Mouse (Mus musculus): ENCODE data around the gene Col5a2. TPM values are rescaled to one million over a fixed set of nuclear protein-coding genes. Genes with fewer than 3 reads are reported as not detected.

Col5a2 gene
- total RNA-seq (2012; rRNA removed), result 0.20 and 0.46 TPM in 2 replicates
- polyA plus RNA-seq (2012; ENCODE audit: insufficient read depth in 1 of 2, insufficient read length in 2 of 2, low read depth in 1 of 2, low replicate concordance in 2 of 2, missing spikeins in 1 of 2), result under 1 TPM in 1 of 2 experiments, not detected in 1; 0.07 TPM

GRCm38 (mm10) chr1:45502865-45503332 is at the start of gene Col5a2:
Gene Col5a2 (minus strand): TSS chr1:45503282.
- H3K79me2 ChIP-seq (ENCODE audit: control insufficient read depth, insufficient read depth, low read length, poor library complexity), result no peaks in the 10 kb centered on the region
- no peak within 1 kb of the TSS for H3K27ac ChIP-seq (ENCODE audit: control insufficient read depth, low read depth, low read length)
- H3K9me3 ChIP-seq (replicated peaks; ENCODE audit: insufficient read depth, low read length), result no peaks in the 10 kb centered on the region
- DNase-seq (ENCODE audit: low read depth, low spot score), result no peak
- H3K36me3 ChIP-seq (ENCODE audit: control insufficient read depth in 1 of 2, insufficient read depth in 2 of 2, low read length in 2 of 2), result no peaks in the 10 kb centered on the region
- no peak for TF ChIP-seq MAX (IDR thresholded peaks at IDR 0.05; ENCODE audit: low read length)
- TF ChIP-seq CTCF (IDR thresholded peaks at IDR 0.05 in 2 of 3, conservative IDR thresholded peaks at IDR 0.05 in 1 of 3; ENCODE audit: control insufficient read depth in 1 of 3, insufficient read depth in 1 of 3, low read depth in 2 of 3, low read length in 3 of 3, poor library complexity in 1 of 3, severe bottlenecking in 1 of 3), result no peak
- TF ChIP-seq TBP (IDR thresholded peaks at IDR 0.05; ENCODE audit: low read depth, low read length), result no peak
- no peak for TF ChIP-seq KAT2A (conservative IDR thresholded peaks at IDR 0.05; ENCODE audit: low read depth, low read length)
- no peak for TF ChIP-seq GABPA (IDR thresholded peaks at IDR 0.05; ENCODE audit: low read depth, low read length)
- TF ChIP-seq ZNF384 (IDR thresholded peaks at IDR 0.05; ENCODE audit: low read depth, low read length), result no peak
- TF ChIP-seq RAD21 (IDR thresholded peaks at IDR 0.05; ENCODE audit: low read depth, low read length), result no peak
- no peak for TF ChIP-seq TAL1 (IDR thresholded peaks at IDR 0.05; ENCODE audit: low read length)
- H3K9ac ChIP-seq (ENCODE audit: control insufficient read depth, low read depth, low read length, poor library complexity, severe bottlenecking), result no peak within 1 kb of the TSS
- H3K4me3 ChIP-seq (ENCODE audit: control insufficient read depth in 1 of 2, insufficient read depth in 1 of 2, low read depth in 2 of 2, low read length in 2 of 2), result no peak within 1 kb of the TSS
- no peaks in the 10 kb centered on the region for H3K27me3 ChIP-seq (ENCODE audit: control insufficient read depth in 1 of 2, insufficient read depth in 2 of 2, low read length in 2 of 2)
- no peaks in the 10 kb centered on the region for H3K4me1 ChIP-seq (ENCODE audit: control insufficient read depth in 1 of 2, insufficient read depth in 2 of 2, low read length in 2 of 2)

- Histone ChIP-seq H3K4me3 (ENCODE audit: control insufficient read depth in 1 of 2, insufficient read depth in 1 of 2, low read depth in 2 of 2, low read length in 2 of 2) (no peak overlapping the region), H3K27me3 (ENCODE audit: control insufficient read depth in 1 of 2, insufficient read depth in 2 of 2, low read length in 2 of 2) (no peaks in the 10 kb centered on the region), H3K9ac (ENCODE audit: control insufficient read depth, low read depth, low read length, poor library complexity, severe bottlenecking) (no peak overlapping the region), H3K27ac (ENCODE audit: control insufficient read depth, low read depth, low read length) (no peak overlapping the region), H3K36me3 (ENCODE audit: control insufficient read depth in 1 of 2, insufficient read depth in 2 of 2, low read length in 2 of 2) (no peaks in the 10 kb centered on the region), H3K79me2 (ENCODE audit: control insufficient read depth, insufficient read depth, low read length, poor library complexity) (no peaks in the 10 kb centered on the region), H3K4me1 (ENCODE audit: control insufficient read depth in 1 of 2, insufficient read depth in 2 of 2, low read length in 2 of 2) (no peaks in the 10 kb centered on the region), H3K9me3 (replicated peaks; ENCODE audit: insufficient read depth, low read length) (no peaks in the 10 kb centered on the region)
- no peak for DNase-seq (ENCODE audit: low read depth, low spot score)
- TF ChIP-seq MYC (IDR thresholded peaks at IDR 0.05; ENCODE audit: low read depth, low read length), result no peak
These were observed 47.4 kb upstream of the Col5a2 start for GRCm38 (mm10) chr1:45550531-45550930.

GRCm38 (mm10) chr1:45541888-45542287 is 38.8 kb upstream of the Col5a2 start:
- no peak overlapping the region for H3K4me3 ChIP-seq (ENCODE audit: control insufficient read depth in 1 of 2, insufficient read depth in 1 of 2, low read depth in 2 of 2, low read length in 2 of 2)
- no peaks in the 10 kb centered on the region for H3K27me3 ChIP-seq (ENCODE audit: control insufficient read depth in 1 of 2, insufficient read depth in 2 of 2, low read length in 2 of 2)
- no peaks in the 10 kb centered on the region for H3K4me1 ChIP-seq (ENCODE audit: control insufficient read depth in 1 of 2, insufficient read depth in 2 of 2, low read length in 2 of 2)
- no peak for DNase-seq (ENCODE audit: low read depth, low spot score)
- no peaks in the 10 kb centered on the region for H3K9me3 ChIP-seq (replicated peaks; ENCODE audit: insufficient read depth, low read length)
- no peaks in the 10 kb centered on the region for H3K36me3 ChIP-seq (ENCODE audit: control insufficient read depth in 1 of 2, insufficient read depth in 2 of 2, low read length in 2 of 2)
- TF ChIP-seq SIN3A (IDR thresholded peaks at IDR 0.05; ENCODE audit: low read length) (no peak), EP300 (IDR thresholded peaks at IDR 0.05; ENCODE audit: low read depth in 1 of 2, low read length in 2 of 2) (no peak), ELF1 (IDR thresholded peaks at IDR 0.05; ENCODE audit: low read depth, low read length) (no peak), GABPA (IDR thresholded peaks at IDR 0.05; ENCODE audit: low read depth, low read length) (no peak)
- no peak overlapping the region for H3K27ac ChIP-seq (ENCODE audit: control insufficient read depth, low read depth, low read length)
- H3K9ac ChIP-seq (ENCODE audit: control insufficient read depth, low read depth, low read length, poor library complexity, severe bottlenecking), result no peak overlapping the region
- H3K79me2 ChIP-seq (ENCODE audit: control insufficient read depth, insufficient read depth, low read length, poor library complexity), result no peaks in the 10 kb centered on the region

Measured in MEL (cell line).